Mouse (Mus musculus): ENCODE data around the gene Vamp2. TPM values are rescaled to one million over a fixed set of nuclear protein-coding genes. Genes with fewer than 3 reads are reported as not detected.

Gene Vamp2
- polyA plus RNA-seq, 1 experiment, result 97.7 TPM

DNA sequence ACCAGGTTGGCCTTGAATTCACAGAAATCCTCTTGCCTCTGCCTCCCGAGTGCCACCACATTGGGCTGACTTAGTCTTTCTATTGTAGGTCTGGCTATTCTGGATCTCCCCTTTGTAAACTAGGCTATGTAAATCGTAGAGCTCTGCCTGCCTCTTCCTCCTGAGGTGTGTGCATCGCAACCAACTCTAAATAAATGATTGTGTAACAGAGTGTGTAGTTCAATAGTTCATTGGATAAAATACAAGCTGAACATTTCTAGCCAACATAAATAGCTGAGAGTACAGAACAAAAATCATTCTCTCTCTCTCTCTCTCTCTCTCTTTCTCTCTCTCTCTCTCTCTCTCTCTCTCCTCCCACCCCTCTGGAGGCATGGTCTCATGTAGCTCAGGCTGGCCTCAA is 26.3 kb downstream of the Vamp2 start:
- no peak for DNase-seq (ENCODE audit: low read depth)

DNA sequence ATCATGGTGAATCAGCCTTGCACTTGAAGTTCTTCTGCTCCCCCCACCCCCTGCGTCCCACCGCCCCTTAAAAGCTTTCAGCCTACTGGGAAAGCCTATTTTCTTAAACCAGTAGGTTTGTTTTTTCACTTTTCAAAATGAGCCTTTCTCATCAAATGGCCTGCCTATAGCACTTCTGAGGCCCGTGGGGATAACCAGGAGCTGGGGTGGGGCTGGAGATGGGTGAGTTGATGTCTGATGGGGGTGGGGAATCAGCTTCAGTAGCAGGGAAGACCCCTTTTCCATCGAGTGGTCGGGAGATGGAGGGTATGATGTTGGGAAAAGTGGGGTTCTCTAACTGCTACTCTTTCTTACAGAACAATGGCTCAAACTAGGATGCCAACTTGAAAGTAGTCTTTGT is 28.6 kb downstream of the Vamp2 start:
- DNase-seq (ENCODE audit: low read depth), result no peak

DNA sequence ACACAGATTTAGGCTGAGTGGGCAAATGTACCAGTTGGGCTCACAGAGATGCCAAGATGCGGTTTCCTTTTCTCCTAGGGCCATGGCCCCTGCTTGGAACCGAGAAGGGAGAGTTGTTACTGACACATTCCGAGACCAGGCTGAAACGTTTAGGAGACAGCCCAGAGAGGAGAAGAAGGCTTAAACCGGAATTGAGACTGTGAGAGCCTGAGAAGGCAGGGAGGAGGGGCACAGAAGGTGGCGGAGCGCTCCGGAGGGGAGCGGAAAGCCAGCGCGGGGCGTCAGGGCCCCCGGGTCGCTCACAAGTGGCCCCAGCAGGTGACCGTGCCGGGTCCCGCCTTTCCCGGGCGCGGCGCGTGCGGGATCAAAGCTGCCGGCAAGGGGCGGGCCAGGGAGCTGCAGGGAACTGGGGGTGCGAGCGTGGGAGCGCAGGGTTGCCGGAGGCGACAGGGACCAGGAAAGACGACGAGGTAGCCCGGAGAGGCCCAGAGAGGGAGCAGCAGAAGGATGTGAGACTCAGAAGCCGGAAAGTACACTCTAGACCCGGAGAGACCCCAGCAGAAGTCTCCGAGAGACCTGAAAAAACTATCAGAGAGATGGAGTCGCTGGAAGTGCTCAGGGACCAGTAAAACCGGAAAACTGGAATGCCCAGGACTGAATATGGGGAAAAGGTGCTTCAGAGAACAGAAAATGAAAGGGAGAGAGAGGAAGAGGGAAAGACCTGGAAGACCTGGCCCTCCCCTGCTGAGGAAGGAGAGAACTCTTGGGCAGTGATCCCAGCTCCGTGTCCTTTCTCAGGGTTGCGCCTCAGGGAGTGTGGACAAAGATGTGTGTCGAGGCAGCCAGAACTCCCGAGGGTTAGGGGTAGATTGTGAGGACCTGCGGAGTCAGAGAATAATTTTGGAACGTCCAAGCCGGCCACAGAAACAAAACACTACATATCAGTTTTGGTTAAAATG is 29.7 kb downstream of the Vamp2 start:
- no peak for DNase-seq (ENCODE audit: low read depth)

DNA sequence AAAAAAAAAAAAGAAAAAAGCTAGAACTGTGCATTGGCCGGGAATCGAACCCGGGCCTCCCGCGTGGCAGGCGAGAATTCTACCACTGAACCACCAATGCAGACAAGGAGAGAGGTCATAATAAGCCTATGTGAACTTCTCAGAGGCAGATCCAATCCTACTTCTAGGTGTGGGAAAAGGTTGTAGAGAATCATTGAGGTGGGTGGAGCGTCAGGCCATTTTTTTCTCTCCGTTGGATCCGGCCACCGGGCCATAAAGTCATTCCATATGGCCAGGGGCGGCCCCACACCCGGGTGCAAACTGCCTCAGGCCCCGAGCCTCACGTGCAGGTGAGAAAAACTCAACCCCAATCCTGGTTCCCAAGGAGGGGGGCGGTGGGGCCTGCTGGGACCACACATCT is 30.5 kb downstream of the Vamp2 start:
- no peak for DNase-seq (ENCODE audit: low read depth)

DNA sequence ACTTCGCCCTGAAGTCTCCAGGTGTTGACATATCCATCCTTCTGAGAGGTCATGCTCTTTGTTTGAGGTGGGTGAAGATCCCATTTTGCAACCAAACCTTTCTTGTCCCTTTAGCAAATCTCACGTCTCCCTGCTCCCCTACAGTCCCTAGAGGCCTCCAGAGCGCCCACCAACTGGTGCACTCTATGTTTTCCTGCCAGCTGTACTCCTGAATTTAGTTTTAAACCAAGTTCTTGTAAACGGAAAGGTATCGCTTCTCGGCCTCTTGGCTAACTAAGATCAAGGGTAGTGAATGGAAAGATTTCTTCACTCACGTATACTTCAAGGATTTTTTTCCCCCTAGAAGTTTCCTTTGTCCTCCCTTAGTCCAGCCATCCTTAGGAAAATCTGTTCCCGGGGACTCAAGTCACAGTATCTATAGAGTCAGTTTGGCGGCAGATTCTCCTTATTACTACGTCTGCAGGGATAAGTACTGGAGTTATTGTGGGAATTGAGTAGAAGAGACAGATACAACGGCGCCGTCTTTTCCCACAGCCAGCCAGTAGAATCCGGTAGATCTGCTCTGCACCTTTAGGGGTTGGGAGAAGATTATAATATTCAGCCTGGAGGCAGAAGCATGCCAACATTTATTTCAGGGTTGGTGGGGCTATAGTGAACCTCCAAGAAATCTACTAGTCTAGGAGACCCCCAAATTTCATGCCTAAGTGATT is 31.3 kb downstream of the Vamp2 start:
- no peak for DNase-seq (ENCODE audit: low read depth)

DNA sequence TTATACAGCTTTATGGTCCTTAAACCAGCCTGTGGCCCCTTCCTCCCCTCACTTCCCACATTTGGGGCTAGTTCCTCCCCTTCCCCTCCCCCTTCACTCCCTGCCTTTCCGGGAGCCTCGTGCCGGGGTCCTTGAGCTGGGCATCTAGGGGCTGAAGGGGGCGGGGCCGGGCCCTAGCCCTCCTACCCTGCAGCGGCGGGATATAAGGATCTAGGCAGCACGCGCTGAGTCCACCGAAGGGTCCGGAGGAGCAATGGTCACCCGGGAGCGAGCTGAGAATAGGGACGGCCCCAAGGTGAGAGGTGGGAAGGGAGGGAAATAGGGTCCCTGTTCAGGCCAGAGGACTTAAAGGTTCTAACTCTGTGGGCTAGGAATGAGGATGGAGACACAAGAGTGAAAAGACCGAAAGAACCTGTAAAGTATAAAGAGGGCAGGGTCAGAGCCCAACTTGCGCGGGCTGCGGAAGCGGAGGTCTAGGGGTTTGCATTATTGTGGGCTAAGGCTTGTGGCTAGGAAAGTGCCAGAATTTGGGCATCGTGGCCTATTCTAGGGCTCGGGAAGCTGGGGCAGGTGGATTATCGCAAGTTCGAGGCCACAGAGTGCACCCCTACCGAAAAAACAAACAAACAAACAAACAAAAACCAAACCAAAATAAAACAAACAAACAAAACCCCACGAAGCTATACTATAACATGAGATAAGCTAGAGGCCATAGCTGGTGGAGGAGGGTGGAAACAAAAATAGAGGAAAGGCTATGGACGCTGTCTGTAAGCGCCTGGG is 32.1 kb downstream of the Vamp2 start, which contains the start of gene Hes7:
Gene Hes7 (plus strand): TSS at position 184 of the 780 bp plus-strand sequence.
- DNase-seq (ENCODE audit: low read depth), result no peak

DNA sequence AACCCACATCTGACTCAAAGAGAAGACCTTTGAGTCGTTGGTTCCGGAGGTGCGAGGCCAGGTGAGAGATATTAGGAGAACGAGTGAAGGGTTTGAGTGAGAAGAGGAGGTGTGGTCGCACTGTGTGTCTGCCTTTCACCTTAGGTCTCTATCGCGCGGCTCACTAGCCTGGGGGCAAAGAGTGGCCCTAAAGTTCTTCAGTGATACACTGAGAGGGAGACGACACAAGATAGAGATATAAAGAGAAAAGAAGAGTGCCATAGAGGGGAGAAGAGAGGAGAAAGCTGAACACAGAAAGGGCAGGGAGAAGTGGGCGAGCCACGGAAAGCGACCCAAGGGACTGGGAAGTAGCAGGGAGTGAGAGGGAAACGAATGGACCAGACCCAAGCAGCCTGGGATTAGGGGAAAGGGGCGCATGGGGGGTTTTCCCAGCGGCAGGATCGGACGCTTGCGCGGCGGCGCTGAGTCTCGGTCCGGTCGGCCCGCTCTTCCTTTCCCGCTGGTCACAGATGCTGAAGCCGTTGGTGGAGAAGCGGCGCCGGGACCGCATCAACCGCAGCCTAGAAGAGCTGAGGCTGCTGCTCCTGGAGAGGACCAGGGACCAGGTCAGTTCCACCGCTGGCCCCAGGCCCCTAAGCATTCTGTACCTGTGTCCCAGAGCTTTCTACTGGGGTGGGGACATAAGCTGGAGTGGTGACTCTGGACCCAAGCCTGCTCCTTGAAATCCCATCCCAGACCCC is 32.9 kb downstream of the Vamp2 start:
- DNase-seq (ENCODE audit: low read depth), result no peak

DNA sequence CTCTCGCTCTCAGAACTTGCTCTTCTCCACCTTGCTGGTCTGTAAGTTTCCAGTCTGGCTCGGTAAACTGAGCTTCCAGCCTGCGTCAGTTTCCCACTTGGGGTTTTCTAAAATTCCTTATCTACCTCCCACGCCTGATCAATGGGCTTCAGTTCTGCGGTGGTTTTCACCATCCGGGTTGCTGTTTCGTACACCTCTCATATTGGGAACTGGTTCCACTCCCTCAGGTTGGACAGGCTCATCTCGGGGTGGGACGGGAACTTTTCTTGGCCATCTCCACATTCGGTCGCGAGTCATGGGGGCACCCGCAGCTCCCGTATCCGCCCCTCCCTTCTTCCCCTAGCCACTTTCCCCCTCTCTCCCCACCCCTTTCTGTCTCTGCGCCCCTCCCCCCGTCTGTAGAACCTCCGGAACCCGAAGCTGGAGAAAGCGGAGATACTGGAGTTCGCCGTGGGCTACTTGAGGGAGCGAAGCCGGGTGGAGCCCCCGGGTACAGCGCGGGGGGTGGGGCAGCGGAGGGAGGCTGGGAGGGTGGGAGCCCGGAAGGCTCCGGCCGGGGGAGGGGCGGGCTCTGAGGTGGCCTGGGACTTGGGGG is 33.5 kb downstream of the Vamp2 start:
- DNase-seq (ENCODE audit: low read depth), result no peak

DNA sequence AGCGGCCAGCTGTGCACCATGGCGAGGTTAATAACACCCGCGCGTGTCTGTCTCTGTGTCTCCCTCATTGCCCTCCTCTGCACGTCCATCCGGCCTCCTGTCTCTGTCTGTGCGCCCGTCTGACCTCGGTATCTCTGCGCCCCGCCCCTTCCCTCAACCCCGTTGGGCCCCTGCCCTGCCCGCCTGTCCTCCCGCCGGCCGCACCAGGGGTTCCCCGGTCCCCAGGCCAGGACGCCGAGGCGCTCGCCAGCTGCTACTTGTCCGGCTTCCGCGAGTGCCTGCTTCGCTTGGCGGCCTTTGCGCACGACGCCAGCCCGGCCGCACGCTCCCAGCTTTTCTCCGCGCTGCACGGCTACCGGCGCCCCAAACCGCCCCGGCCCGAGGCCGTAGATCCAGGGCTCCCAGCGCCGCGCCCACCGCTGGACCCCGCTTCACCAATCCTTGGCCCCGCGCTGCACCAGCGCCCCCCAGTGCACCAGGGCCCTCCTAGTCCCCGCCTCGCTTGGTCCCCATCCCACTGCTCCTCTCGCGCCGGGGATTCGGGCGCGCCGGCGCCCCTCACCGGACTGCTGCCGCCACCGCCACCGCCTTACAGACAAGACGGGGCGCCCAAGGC is 34.2 kb downstream of the Vamp2 start, which contains the start of gene 9130213A22Rik:
Gene 9130213A22Rik (minus strand): TSS at position 254 of the 616 bp plus-strand sequence.
- no peak for DNase-seq (ENCODE audit: low read depth)

DNA sequence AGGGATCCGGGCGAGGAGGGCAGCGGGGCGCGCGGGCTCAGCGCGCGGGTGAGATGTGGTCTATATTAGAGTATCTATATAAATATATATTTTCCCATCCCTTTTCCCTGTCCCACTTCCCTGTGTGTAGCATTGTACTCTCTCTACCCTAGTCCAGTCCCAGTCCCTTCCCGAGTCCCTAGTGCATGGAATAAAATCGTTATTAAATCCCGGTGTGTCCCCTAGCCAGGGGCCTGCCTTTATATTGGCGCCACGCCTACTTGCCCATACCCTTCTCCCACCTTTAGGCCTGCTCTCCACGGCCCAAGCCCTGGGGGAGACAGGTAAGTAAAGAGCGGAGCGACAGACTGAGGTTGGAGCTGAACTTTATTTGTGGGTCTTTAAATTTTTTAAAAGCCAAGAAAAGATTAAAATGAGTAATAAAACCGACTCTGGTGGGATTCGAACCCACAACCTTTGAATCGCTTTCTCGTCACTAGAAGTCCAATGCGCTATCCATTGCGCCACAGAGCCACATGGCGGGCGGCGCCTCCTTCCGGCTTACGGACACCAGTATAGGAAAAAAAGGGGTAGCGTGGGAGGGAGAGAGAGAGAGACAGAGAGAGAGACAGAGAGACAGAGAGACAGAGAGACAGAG is 34.9 kb downstream of the Vamp2 start:
- DNase-seq (ENCODE audit: low read depth), result no peak

DNA sequence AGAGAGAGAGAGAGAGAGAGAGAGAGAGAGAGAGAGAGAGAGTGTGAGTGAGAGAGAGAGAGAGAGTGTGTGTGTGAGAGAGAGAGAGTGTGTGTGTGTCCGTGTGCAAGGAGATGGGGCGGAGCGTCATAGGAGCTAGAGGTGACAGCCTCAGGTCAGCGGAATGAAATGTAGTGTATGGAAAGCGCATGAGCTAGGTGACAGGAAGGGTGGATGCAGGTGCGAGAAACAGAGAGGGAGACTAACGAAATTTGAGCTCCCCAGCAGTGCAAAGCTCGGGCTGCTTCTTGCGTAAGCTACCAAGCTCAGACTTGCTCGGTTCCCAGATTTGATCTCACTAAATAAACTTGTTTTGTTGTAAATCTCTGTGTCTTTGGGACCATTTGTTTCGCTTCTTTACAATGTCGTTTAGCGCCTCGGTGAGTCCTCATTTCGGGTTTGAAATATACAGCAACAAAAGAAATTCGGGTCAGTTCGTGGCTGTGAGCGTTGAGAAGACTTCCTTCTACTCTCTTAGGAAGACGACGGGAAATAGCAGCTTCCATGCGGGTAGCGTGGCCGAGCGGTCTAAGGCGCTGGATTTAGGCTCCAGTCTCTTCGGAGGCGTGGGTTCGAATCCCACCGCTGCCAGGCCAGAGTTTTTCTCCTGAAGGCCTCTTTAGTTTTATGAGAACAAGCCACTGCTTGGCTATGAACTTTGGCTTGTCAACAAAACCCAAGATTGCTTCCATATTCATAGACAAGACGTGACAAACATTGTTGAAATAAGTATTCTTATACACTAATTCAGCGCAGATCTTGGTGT is 35.6 kb downstream of the Vamp2 start:
- DNase-seq (ENCODE audit: low read depth), result no peak

DNA sequence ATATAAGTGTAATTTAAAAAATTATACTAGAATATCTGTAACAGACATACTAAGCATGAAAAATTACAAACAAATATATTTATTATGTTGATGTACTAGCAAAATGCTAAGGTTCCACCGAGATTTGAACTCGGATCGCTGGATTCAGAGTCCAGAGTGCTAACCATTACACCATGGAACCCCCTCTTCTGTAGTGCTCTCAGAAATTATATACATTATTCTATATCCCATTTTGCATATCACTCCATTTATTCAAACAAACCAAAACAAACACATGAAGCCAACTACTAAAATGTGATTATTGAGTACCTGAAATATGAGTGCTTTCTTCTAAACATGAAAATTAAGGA is 36.2 kb downstream of the Vamp2 start:
- no peak for DNase-seq (ENCODE audit: low read depth)

DNA sequence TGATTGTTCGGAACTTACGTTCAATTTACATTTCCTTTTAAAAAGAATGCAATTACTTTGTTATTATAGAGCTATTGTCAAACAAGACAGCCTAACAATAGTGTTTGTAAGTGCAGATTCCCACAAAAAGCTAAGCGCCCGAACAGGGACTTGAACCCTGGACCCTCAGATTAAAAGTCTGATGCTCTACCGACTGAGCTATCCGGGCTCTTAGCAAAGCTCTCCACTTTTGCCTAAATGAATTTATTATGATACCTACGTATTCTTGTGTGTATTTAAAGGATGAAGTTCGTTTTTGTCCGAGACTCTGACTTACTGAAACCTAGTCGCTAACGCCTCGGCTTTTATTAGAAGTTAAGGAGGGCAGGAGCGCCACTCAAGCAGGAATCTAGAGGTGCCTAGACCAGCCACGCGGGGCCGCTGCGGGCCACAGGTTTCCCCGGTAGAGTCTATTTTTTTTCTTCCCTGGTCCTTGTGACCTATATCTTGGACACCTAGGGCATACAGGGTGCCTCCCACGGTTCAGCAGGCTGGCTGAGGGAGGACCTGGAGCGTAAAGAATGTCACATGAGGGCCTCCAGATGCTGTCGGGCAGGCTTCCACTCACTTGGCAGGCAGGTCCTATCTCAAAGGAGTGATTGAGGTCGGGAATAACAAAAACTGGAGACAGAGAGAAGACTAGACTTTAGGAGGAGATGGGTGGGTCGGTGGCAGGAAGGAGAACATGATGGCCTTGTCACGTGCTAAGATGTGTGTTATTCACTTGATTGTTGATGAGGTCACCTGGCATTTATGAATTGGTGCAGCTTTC is 37.0 kb downstream of the Vamp2 start:
- no peak for DNase-seq (ENCODE audit: low read depth)

DNA sequence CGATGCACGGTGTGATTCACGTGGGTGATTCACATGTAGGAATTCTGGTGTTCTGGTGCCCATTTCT is 37.4 kb downstream of the Vamp2 start, which contains the start of gene Aloxe3:
Gene Aloxe3 (plus strand): TSS at position 45 of the 67 bp plus-strand sequence.
- DNase-seq (ENCODE audit: low read depth), result no peak

DNA sequence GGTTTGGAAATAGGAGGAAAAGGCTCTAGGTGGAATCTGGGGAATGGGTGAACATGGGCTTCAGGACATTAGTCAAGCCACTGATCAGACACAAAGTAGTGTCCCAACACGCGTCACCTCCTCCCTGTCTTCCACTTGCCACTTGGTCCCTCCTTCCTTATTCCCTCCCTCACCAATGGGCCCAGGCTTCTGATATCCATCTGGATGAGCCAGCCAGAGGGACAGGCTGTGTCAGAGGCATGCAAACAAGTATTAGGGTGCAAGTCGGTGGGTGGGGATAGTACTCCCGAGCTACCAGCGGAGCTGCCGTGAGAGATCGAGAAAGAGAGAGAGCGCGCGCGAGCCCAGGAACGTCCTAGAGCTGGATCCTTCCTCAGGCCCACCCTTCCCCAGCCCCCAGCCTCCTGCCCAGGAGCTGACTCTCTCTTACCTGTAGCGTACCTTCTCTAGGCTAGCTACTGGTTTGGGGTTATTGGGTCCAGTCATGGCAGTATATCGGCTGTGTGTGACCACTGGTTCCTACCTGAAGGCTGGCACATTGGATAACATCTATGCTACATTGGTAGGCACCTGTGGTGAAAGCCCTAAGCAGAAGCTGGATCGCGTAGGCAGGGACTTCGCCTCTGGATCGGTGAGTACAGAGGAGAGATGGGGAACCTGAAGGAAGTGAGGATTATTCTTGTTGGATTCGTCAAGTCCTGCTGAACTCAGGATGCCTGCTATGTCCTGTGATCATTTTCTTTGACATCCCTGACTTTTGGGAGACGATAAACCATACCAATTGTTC is 37.8 kb downstream of the Vamp2 start:
- no peak for DNase-seq (ENCODE audit: low read depth)

DNA sequence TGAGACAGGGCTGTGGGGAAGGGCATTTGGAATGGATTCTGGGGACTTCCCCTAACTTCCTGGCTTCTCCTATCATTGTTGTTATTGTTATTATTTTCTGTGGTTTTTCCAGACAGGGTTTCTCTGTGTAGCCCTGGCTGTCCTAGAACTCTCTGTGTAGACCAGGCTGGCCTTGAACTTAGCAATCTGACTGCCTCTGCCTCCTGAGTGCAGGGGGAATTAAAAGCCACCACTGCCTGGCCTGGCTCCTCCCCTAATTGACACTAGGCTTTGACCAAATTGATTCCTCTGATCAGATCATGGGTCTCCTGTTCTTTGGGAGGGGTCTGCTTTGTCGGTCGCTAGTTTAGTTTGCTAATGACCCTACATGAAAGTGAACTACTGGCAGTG is 38.4 kb downstream of the Vamp2 start:
- DNase-seq (ENCODE audit: low read depth), result no peak

DNA sequence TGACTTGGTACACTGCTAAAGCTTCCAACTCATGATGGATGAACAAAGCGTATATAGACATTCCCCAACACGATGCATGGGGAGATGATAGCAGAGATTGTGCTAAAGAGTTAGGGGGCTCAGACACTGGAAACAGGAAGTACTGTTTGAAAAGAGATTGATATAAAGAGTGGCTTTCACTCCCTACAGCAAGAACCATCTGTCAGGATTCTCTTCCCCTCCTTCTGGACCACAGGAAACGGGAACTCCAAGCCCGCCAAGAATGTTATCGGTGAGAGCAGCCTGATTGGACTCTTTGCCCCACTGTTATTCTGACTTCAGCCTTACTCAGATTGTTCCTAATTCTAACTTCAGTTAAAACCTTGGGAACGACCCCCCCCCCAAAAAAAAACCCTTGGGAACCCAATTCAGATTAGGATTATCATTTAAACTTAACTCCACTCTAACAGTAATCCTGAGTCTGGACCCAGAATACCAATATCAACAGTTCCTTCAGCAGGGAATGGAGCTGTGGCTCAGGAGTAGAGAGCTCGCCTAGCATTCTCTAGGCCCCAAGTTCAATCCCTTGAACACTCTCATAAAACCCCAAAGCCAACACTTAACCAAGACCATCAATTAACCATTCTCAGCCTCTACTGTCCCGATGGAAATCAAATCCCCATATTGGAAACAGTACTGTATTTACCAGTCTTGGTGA is 40.3 kb downstream of the Vamp2 start:
- DNase-seq (ENCODE audit: low read depth), result no peak

DNA sequence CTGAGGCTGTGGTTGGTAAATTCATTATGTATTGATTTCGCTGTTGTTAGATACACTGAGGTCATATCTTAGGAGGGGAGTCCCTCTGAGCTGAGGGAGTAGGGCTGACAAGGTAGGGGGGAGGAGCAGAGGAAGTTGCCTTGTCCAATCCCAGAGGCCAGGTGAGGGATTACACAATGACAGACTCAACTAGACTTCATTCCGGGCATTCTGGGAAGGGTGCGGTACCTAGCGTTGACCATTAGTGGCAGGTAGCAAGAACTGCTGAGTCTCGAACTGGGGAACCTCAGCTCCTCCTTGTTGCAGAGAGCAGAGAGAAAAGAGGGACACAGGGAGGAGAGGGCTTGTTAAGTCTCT is 45.3 kb downstream of the Vamp2 start:
- DNase-seq (ENCODE audit: low read depth), result no peak

Measured in gonadal fat pad, adult 2 months (tissue).